Mouse (Mus musculus): ENCODE measurements around the gene Prkd3.

The Prkd3 gene

GRCm38 (mm10) chr17:78999189-78999588 lies 21.4 kb downstream of the Prkd3 start:
- DNase-seq = no peak

- no peak for DNase-seq
Measured at GRCm38 (mm10) chr17:78998130-78998529, 22.5 kb downstream of the Prkd3 start.

GRCm38 (mm10) chr17:78994931-78995820 lies 25.4 kb downstream of the Prkd3 start:
- no peak for DNase-seq

GRCm38 (mm10) chr17:78994382-78994781 lies 26.2 kb downstream of the Prkd3 start:
- no peak for DNase-seq

- no peak for DNase-seq
Measured at GRCm38 (mm10) chr17:78993670-78994069, 26.9 kb downstream of the Prkd3 start.

- no peak for DNase-seq
Measured at GRCm38 (mm10) chr17:78992303-78993027, 28.2 kb downstream of the Prkd3 start.

GRCm38 (mm10) chr17:78991549-78991948 lies 29.1 kb downstream of the Prkd3 start:
- DNase-seq = no peak

- DNase-seq = no peak
Measured at GRCm38 (mm10) chr17:78989015-78989414, 31.6 kb downstream of the Prkd3 start.

GRCm38 (mm10) chr17:78983736-78984135 lies 36.9 kb downstream of the Prkd3 start:
- DNase-seq = no peak

GRCm38 (mm10) chr17:78983166-78983565 lies 37.5 kb downstream of the Prkd3 start:
- no peak for DNase-seq

GRCm38 (mm10) chr17:78968500-78968899 lies 52.1 kb downstream of the Prkd3 start:
- no peak for DNase-seq

GRCm38 (mm10) chr17:78966092-78966883 lies 54.3 kb downstream of the Prkd3 start:
- DNase-seq = no peak

GRCm38 (mm10) chr17:78964387-78964786 lies 56.2 kb downstream of the Prkd3 start:
- DNase-seq = no peak

GRCm38 (mm10) chr17:78959473-78959872 lies 61.1 kb downstream of the Prkd3 start:
- no peak for DNase-seq

- no peak for DNase-seq
Measured at GRCm38 (mm10) chr17:78953240-78953639, 67.4 kb downstream of the Prkd3 start.

- DNase-seq = no peak
Measured at GRCm38 (mm10) chr17:78952070-78952469, 68.5 kb downstream of the Prkd3 start.

GRCm38 (mm10) chr17:78951225-78951624 lies 69.4 kb downstream of the Prkd3 start:
- no peak for DNase-seq

GRCm38 (mm10) chr17:78942579-78942978 lies 78.0 kb downstream of the Prkd3 start:
- no peak for DNase-seq

GRCm38 (mm10) chr17:78938927-78939326 lies 81.7 kb downstream of the Prkd3 start:
- DNase-seq = no peak

GRCm38 (mm10) chr17:78937229-78937853 lies 83.3 kb downstream of the Prkd3 start:
- no peak for DNase-seq

- DNase-seq = peak; percentile 98
Measured at GRCm38 (mm10) chr17:78936466-78937228, 84.0 kb downstream of the Prkd3 start, which contains the start of the genes Cebpz and Ndufaf7. Cebpz (minus strand) TSS chr17:78937066. Ndufaf7 (plus strand) TSS chr17:78937136.

- no peak for DNase-seq
Measured at GRCm38 (mm10) chr17:78935857-78936256, 84.8 kb downstream of the Prkd3 start.
